Mouse (Mus musculus) liver, postnatal 0 days (tissue): ENCODE results near the gene R3hdm2.

Experiments
- CTCF ChIP-seq: sonication (generic); IDR thresholded peaks from 2 replicates; pipeline ENCODE4 v1.5.1; 2016; ENCODE audit warnings: antibody characterized with exemption, low read depth
- EP300 ChIP-seq: IDR thresholded peaks from 2 replicates; pipeline ENCODE4 v1.6.1; 2016; ENCODE audit warnings: antibody characterized with exemption, low read depth, mild to moderate bottlenecking

GRCm38 (mm10) chr10:127371023-127371422, 9.1 kb upstream of the R3hdm2 start:
- TF ChIP-seq CTCF (no peak), EP300 (no peak)
